Mouse (Mus musculus) cortical plate, adult 2 months (tissue): ENCODE data around the gene Nbl1.

Experiments used
- CTCF ChIP-seq: fragments of 200-500 bp; IDR thresholded peaks from 2 replicates; pipeline ENCODE4 v1.5.1; 2011; ENCODE audit warnings: mild to moderate bottlenecking, control low read depth, low read length; ENCODE audit not compliant: insufficient read depth; ENCODE audit errors: extremely low read depth
- POLR2A ChIP-seq: fragments of 200-500 bp; IDR thresholded peaks from 2 replicates; pipeline ENCODE4 v1.6.1; 2011; ENCODE audit warnings: mild to moderate bottlenecking, low read length, control low read depth; ENCODE audit not compliant: insufficient read depth; ENCODE audit errors: extremely low read depth

DNA sequence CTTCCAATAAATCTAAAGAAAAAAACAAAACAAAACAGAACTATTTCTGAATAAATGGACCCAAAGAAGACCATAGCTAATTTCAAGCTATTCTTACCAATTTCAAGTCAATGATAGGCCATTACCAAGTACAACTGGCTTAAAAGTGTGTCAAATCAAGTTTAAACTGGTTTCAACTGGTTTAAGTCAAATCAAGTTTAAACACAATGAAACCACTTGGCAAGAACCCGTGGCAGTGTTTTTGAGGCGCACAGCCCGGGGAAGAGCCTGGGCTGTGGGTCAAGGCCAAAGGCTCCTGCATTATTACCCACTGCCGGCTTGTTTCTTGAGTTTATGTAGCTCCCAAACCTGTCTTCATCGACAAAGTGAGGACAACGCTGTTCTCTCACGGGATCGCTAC lies 7.5 kb upstream of the Nbl1 start:
- TF ChIP-seq POLR2A (no peak), CTCF (no peak)
